Mouse (Mus musculus) left cerebral cortex, adult 2 months (tissue): ENCODE measurements around the gene 4930516K23Rik. TPM values are rescaled to one million over a fixed set of nuclear protein-coding genes. Genes with fewer than 3 reads are reported as not detected.

Experiments used
- DNase-seq, 2 experiments: peaks; one replicate each; pipeline ENCODE4 v3.0.0; 2021 to 2022; ENCODE audit warnings: low spot score in 2 of 2, mixed read lengths in 1 of 2; ENCODE audit errors: extremely low spot score in 1 of 2
- H3K27ac ChIP-seq: fragments of 200-600 bp; 2 replicates; pipeline ENCODE4 v1.8.1; 2022
- H3K4me3 ChIP-seq: fragments of 200-600 bp; 2 replicates; pipeline ENCODE4 v1.8.1; 2022
- CTCF ChIP-seq: fragments of 200-600 bp; IDR thresholded peaks from 2 replicates; pipeline ENCODE4 v1.8.1; 2022; ENCODE audit warnings: antibody characterized with exemption, mild to moderate bottlenecking, moderate library complexity
- intact Hi-C: fragments of 180-260 bp; cut with DNase I; formaldehyde crosslinking; loops from one replicate; pipeline ENCODE4 v1.15.1; 2025
- total RNA-seq, 2 experiments: library from RNA; stranded (reverse); gene quantifications; 2 replicates each; pipeline ENCODE4 v1.2.3; 2021

4930516K23Rik gene
- total RNA-seq, 2 experiments from 2014 or later = not detected

DNA sequence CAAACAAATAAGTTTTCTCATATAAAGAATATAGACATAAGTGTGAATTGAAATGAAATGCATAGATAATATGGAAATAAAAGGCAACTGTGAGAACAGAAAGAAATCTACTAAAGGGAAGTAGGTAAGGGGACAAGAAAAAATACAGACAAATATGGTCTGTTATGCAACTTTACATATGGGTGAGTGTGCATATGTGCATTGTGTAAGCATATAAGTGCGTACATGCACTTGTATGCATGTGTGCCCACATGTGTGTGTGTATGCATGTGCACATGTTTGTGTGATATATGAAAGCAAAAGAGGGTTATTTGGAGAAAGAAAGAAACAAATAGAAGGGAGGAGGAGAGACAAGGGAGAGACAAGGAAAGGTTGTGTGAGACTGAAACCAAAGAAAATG is 42.3 kb downstream of the 4930516K23Rik start:
- no peak overlapping the region for H3K27ac ChIP-seq
- H3K4me3 ChIP-seq = no peak overlapping the region
- TF ChIP-seq CTCF = no peak
- no peak for DNase-seq
- intact Hi-C loops = no loop called here

DNA sequence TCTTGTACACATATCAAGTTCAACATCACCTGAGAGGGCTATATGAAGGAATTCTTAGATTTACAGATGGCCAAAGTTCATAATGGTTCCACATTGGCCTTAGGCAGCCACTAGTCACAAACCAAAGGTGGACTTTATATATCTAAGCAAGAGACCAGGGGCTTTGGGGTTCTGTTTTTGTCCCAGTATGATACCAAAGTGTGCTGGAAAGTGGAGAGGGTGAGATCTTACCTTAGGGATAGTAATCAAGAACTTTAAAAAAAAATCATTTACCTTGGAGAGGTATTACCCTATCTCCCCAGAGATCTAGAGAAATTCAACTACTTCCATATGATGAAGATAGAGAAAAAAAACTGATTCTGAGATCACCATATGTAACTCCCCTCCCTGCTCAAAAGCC is 44.0 kb downstream of the 4930516K23Rik start, which contains the start of gene Olfr639:
TSS of gene Olfr639 (minus strand) at position 101 of the 400 bp plus-strand sequence.
- DNase-seq = no peak
- intact Hi-C loops = no loop called here
- Histone ChIP-seq H3K4me3 (no peak within 1 kb of the TSS), H3K27ac (no peak within 1 kb of the TSS)
- TF ChIP-seq CTCF = no peak

Other genes starting within 250 kb of the 4930516K23Rik start
- gene Hbb-bt, start 247.4 kb downstream of the 4930516K23Rik start, total RNA-seq = 10 to 100 TPM; 29.5 to 36.6 TPM
- 100 to 1,000 TPM; 305 to 339 TPM for gene Hbb-bs, start 233.3 kb downstream of the 4930516K23Rik start, total RNA-seq
- not detected for gene Hbb-bh2, start 220.9 kb downstream of the 4930516K23Rik start, total RNA-seq
- not detected for gene Hbb-bh1, start 218.3 kb downstream of the 4930516K23Rik start, total RNA-seq
- not detected for gene Hbb-y, start 208.2 kb downstream of the 4930516K23Rik start, total RNA-seq
- gene Olfr66, start 175.2 kb downstream of the 4930516K23Rik start, total RNA-seq = not detected
- not detected for gene Olfr64, start 167.0 kb downstream of the 4930516K23Rik start, total RNA-seq
- gene Olfr65, start 158.0 kb downstream of the 4930516K23Rik start, total RNA-seq = not detected
- not detected for gene Olfr631, start 132.6 kb downstream of the 4930516K23Rik start, total RNA-seq
- gene Olfr632, start 127.1 kb downstream of the 4930516K23Rik start, total RNA-seq = not detected
- gene Olfr633, start 117.0 kb downstream of the 4930516K23Rik start, total RNA-seq = not detected
- gene Olfr635, start 90.3 kb downstream of the 4930516K23Rik start, total RNA-seq = under 1 TPM; 0.05 to 0.09 TPM
- not detected for gene Olfr638, start 62.7 kb downstream of the 4930516K23Rik start, total RNA-seq
- gene Olfr639, start 44.1 kb downstream of the 4930516K23Rik start, total RNA-seq = under 1 TPM; 0.07 to 0.19 TPM
- gene Olfr640, start 35.9 kb downstream of the 4930516K23Rik start, total RNA-seq = not detected
- gene Olfr641, start 26.0 kb downstream of the 4930516K23Rik start, total RNA-seq = not detected
- not detected for gene Olfr642, start 8.8 kb downstream of the 4930516K23Rik start, total RNA-seq
- gene Olfr644, start 10.4 kb upstream of the 4930516K23Rik start, total RNA-seq = not detected
- gene Olfr645, start 24.0 kb upstream of the 4930516K23Rik start, total RNA-seq = not detected
- gene Olfr646, start 43.4 kb upstream of the 4930516K23Rik start, total RNA-seq = not detected
- not detected for gene Ubqln5, start 68.4 kb upstream of the 4930516K23Rik start, total RNA-seq
- not detected for gene Olfr643, start 76.0 kb upstream of the 4930516K23Rik start, total RNA-seq
- gene Ubqln3, start 81.8 kb upstream of the 4930516K23Rik start, total RNA-seq = not detected
- not detected for gene Ubqlnl, start 89.1 kb upstream of the 4930516K23Rik start, total RNA-seq
- not detected for gene Olfm5, start 103.4 kb upstream of the 4930516K23Rik start, total RNA-seq
- gene Olfr648, start 121.9 kb upstream of the 4930516K23Rik start, total RNA-seq = under 1 TPM; 0.26 to 0.27 TPM
- not detected for gene Olfr649, start 134.5 kb upstream of the 4930516K23Rik start, total RNA-seq
- gene Trim6, start 157.3 kb upstream of the 4930516K23Rik start, total RNA-seq = under 1 TPM; 0.19 to 0.34 TPM
- gene Trim34a, start 183.0 kb upstream of the 4930516K23Rik start, total RNA-seq = 1 to 10 TPM; 1.0 to 1.3 TPM
- gene Trim5, start 226.6 kb upstream of the 4930516K23Rik start, total RNA-seq = under 1 TPM; 0.43 to 0.51 TPM